ENCODE assay signal across 8 mouse cellular contexts in genomic region chr1:185482001-185482761, GRCm38 (mm10). TPM values are rescaled to one million over a fixed set of nuclear protein-coding genes. Genes with fewer than 3 reads are reported as not detected.
DNase-seq lines count a peak whose midpoint lies in the region; ATAC-seq lines count a peak whose summit lies in the region.

No protein-coding gene starts in this region.

- no peak for DNase-seq in heart, adult 11 months
- DNase-seq in cerebellum, postnatal 25 days: peak; percentile 37 to 43
- peak; percentile 6 to 27 for DNase-seq in frontal cortex, postnatal 25 days (ENCODE audit: low spot score in 2 of 2)
- peak; percentile 23 to 72 for DNase-seq in left cerebral cortex, postnatal 10 days (ENCODE audit: extremely low spot score in 1 of 2, low spot score in 2 of 2)
- peak; percentile 66 for DNase-seq in retina, embryonic 14.5 days (ENCODE audit: low spot score)
- no peak for DNase-seq in c-Kit-positive CD71-positive TER-119-positive erythroid progenitor cells, embryonic 14.5 days (ENCODE audit: low spot score)
- no peak for DNase-seq in lung, postnatal 14 days

- 57% methylated on average over 19 of the region's 19 CpGs for WGBS in heart, embryonic 15.5 days

- no peaks in the 10 kb centered on the region for H3K9me3 ChIP-seq in heart, embryonic 15.5 days (replicated peaks)

- H3K4me3 ChIP-seq in heart, embryonic 15.5 days: no peak overlapping the region

- H3K27me3 ChIP-seq in heart, embryonic 15.5 days: no peaks in the 10 kb centered on the region

- intact Hi-C loops in left cerebral cortex, postnatal 10 days (cut with DNase I): no loop called here

- no peaks in the 10 kb centered on the region for H3K4me1 ChIP-seq in heart, embryonic 15.5 days (replicated peaks)

- peak overlapping the region; percentile 34; the same call in 1 of the 2 replicates for H3K4me2 ChIP-seq in heart, embryonic 15.5 days

- H3K36me3 ChIP-seq in heart, embryonic 15.5 days: no peaks in the 10 kb centered on the region

- no peak overlapping the region for H3K27ac ChIP-seq in heart, embryonic 15.5 days

- ATAC-seq in heart, embryonic 15.5 days (replicated peaks; ENCODE audit: insufficient number of reproducible peaks, insufficient read depth, low FRiP score, low read depth): no peak

- no peak overlapping the region for H3K9ac ChIP-seq in heart, embryonic 15.5 days

RNA-seq across cellular contexts. Expression of gene Slc30a10, which starts 27.5 kb away (rescaled TPM):
- 0.06 and 0.18 TPM in 2 replicates for polyA plus RNA-seq in heart, embryonic 15.5 days (2015; fragmentation: Nextera tagmentation; extraction: Ambion mirVana)
- 10 to 100 TPM; 13.5 to 16.0 TPM for total RNA-seq in left cerebral cortex, postnatal 10 days (2021)

Comparison
In these comparisons a context has a peak if more than half of its experiments do, and no peak if none do; other contexts are left out.
1. DNase-seq: peak in cerebellum, postnatal 25 days (2 of 2), frontal cortex, postnatal 25 days (2 of 2), left cerebral cortex, postnatal 10 days (2 of 2) and retina, embryonic 14.5 days (single experiment); none in heart, adult 11 months (single experiment), c-Kit-positive CD71-positive TER-119-positive erythroid progenitor cells, embryonic 14.5 days (single experiment) and lung, postnatal 14 days (single experiment).